Comparison of ENCODE assay signal across 13 mouse cellular contexts in genomic region chr16:36935814-36936213, GRCm38 (mm10). TPM values are rescaled to one million over a fixed set of nuclear protein-coding genes. Genes with fewer than 3 reads are reported as not detected.
A peak's percentile ranks its signal among the peaks of the same experiment; 100 is the strongest.
DNase-seq lines count a peak whose midpoint lies in the region; ATAC-seq and TF ChIP-seq lines count a peak whose summit lies in the region.
"Had no signal": no experiment of that assay in that cellular context is flagged by ENCODE, and none has a peak within 500 bp of the region (broad histone marks: within the 10 kb centered on the region; RNA-seq: fewer than 3 reads in every experiment).

No protein-coding gene starts in this region.

- no peaks in the 10 kb centered on the region for H3K4me1 ChIP-seq in intestine, postnatal 0 days (replicated peaks; ENCODE audit: control insufficient read depth, insufficient read depth, low read length)
- H3K4me1 ChIP-seq in intestine, embryonic 16.5 days (ENCODE audit: control insufficient read depth, insufficient read depth, low read length): no peaks in the 10 kb centered on the region
- H3K4me1 ChIP-seq in G1E (ENCODE audit: insufficient read depth, low read depth, low read length): peaks cover 11% of the 10 kb centered on the region
- peaks cover 92% of the 10 kb centered on the region for H3K4me1 ChIP-seq in megakaryocyte, embryonic 14.5 days
- no peaks in the 10 kb centered on the region for H3K4me1 ChIP-seq in midbrain, embryonic 10.5 days
- H3K4me1 ChIP-seq: neural tube, embryonic 13.5 days had no signal

- no peak overlapping the region for H3K27ac ChIP-seq in intestine, postnatal 0 days (ENCODE audit: low read depth, low read length)
- H3K27ac ChIP-seq in intestine, embryonic 16.5 days (ENCODE audit: low read length): no peak overlapping the region
- no peak overlapping the region for H3K27ac ChIP-seq in midbrain, embryonic 10.5 days (replicated peaks)
- H3K27ac ChIP-seq: limb, embryonic 15.5 days; neural tube, embryonic 13.5 days had no signal

- 84% methylated on average over 3 of the region's 3 CpGs for WGBS in intestine, postnatal 0 days
- 82% methylated on average over 3 of the region's 3 CpGs for WGBS in intestine, embryonic 16.5 days
- WGBS in midbrain, embryonic 10.5 days: 79% methylated on average over 3 of the region's 3 CpGs

- DNase-seq in G1E (ENCODE audit: low spot score): no peak
- DNase-seq in midbrain, embryonic 10.5 days (ENCODE audit: low spot score): no peak
- DNase-seq in kidney, postnatal 25 days: no peak
- DNase-seq: cerebellum, postnatal 25 days; kidney, postnatal 4 days; midbrain, embryonic 14.5 days; right cerebral cortex, adult 18-20 months had no signal

- TF ChIP-seq CTCF in intestine, postnatal 0 days (IDR thresholded peaks at IDR 0.05; ENCODE audit: low read depth): no peak
- TF ChIP-seq CTCF in G1E (IDR thresholded peaks at IDR 0.05; ENCODE audit: low read depth, low read length): no peak

- 0 out of 2 replicates have a peak overlapping the region, but pooled peaks have one; percentile 40 for H3K4me2 ChIP-seq in intestine, postnatal 0 days (replicated peaks; ENCODE audit: low read depth)
- no peak overlapping the region for H3K4me2 ChIP-seq in intestine, embryonic 16.5 days (ENCODE audit: low read depth, low read length)
- H3K4me2 ChIP-seq: limb, embryonic 15.5 days; neural tube, embryonic 13.5 days had no signal

- no peaks in the 10 kb centered on the region for H3K27me3 ChIP-seq in intestine, postnatal 0 days (replicated peaks; ENCODE audit: control insufficient read depth, insufficient read depth, low read length)
- H3K27me3 ChIP-seq in intestine, embryonic 16.5 days (replicated peaks; ENCODE audit: control insufficient read depth, insufficient read depth, low read length): no peaks in the 10 kb centered on the region
- no peaks in the 10 kb centered on the region for H3K27me3 ChIP-seq in G1E (ENCODE audit: insufficient read depth, low read length)
- H3K27me3 ChIP-seq in megakaryocyte, embryonic 14.5 days (replicated peaks): no peaks in the 10 kb centered on the region
- no peaks in the 10 kb centered on the region for H3K27me3 ChIP-seq in midbrain, embryonic 10.5 days (ENCODE audit: low read depth, poor library complexity, severe bottlenecking)
- H3K27me3 ChIP-seq: limb, embryonic 15.5 days; neural tube, embryonic 13.5 days had no signal

- H3K36me3 ChIP-seq in intestine, postnatal 0 days (ENCODE audit: control insufficient read depth, insufficient read depth): peaks cover 22% of the 10 kb centered on the region
- H3K36me3 ChIP-seq in intestine, embryonic 16.5 days (ENCODE audit: control insufficient read depth, insufficient read depth, low read length): peaks cover 9% of the 10 kb centered on the region; the same call in 1 of the 2 replicates
- H3K36me3 ChIP-seq in G1E (replicated peaks): peaks cover 39% of the 10 kb centered on the region
- H3K36me3 ChIP-seq in megakaryocyte, embryonic 14.5 days (replicated peaks; ENCODE audit: low read length): peaks cover 71% of the 10 kb centered on the region
- peaks cover 26% of the 10 kb centered on the region for H3K36me3 ChIP-seq in midbrain, embryonic 10.5 days

- ATAC-seq in intestine, postnatal 0 days: no peak
- no peak for ATAC-seq in intestine, embryonic 16.5 days
- no peak for ATAC-seq in G1E (ENCODE audit: extremely low read depth, insufficient number of reproducible peaks, low FRiP score, poor library complexity, severe bottlenecking)
- ATAC-seq in granulocyte monocyte progenitor cell, adult 5-6 weeks (replicated peaks; ENCODE audit: poor library complexity, severe bottlenecking): peak; percentile 68

- no peaks in the 10 kb centered on the region for H3K9me3 ChIP-seq in intestine, postnatal 0 days (ENCODE audit: control insufficient read depth)
- no peaks in the 10 kb centered on the region for H3K9me3 ChIP-seq in intestine, embryonic 16.5 days (ENCODE audit: control insufficient read depth, low read length)
- H3K9me3 ChIP-seq in G1E (replicated peaks): no peaks in the 10 kb centered on the region
- no peaks in the 10 kb centered on the region for H3K9me3 ChIP-seq in megakaryocyte, embryonic 14.5 days
- no peaks in the 10 kb centered on the region for H3K9me3 ChIP-seq in midbrain, embryonic 10.5 days (replicated peaks)
- H3K9me3 ChIP-seq: limb, embryonic 15.5 days; neural tube, embryonic 13.5 days had no signal

- H3K9ac ChIP-seq in intestine, postnatal 0 days (ENCODE audit: low read depth, low read length): no peak overlapping the region
- H3K9ac ChIP-seq in intestine, embryonic 16.5 days (ENCODE audit: low read depth, low read length): no peak overlapping the region
- H3K9ac ChIP-seq: limb, embryonic 15.5 days; neural tube, embryonic 13.5 days had no signal

- H3K4me3 ChIP-seq in intestine, postnatal 0 days (ENCODE audit: low read depth, low read length): no peak overlapping the region
- no peak overlapping the region for H3K4me3 ChIP-seq in intestine, embryonic 16.5 days (ENCODE audit: low read length)
- H3K4me3 ChIP-seq in G1E (ENCODE audit: low read depth, low read length): peak overlapping the region; percentile 15; the same call in 1 of the 2 replicates
- peak overlapping the region; percentile 92 for H3K4me3 ChIP-seq in megakaryocyte, embryonic 14.5 days (replicated peaks)
- no peak overlapping the region for H3K4me3 ChIP-seq in midbrain, embryonic 10.5 days
- H3K4me3 ChIP-seq: limb, embryonic 15.5 days; neural tube, embryonic 13.5 days had no signal

RNA-seq across cellular contexts. Expression of gene Hcls1, which starts 1.0 kb away (rescaled TPM):
- polyA plus RNA-seq in intestine, postnatal 0 days (2015; fragmentation: Nextera tagmentation; extraction: Ambion mirVana): 16.1 and 18.7 TPM in 2 replicates
- 18.2 and 20.6 TPM in 2 replicates for polyA plus RNA-seq in intestine, embryonic 16.5 days (2015; fragmentation: Nextera tagmentation; extraction: Ambion mirVana)
- total RNA-seq in G1E (2014; fragmentation: Nextera tagmentation) (6.6 and 11.9 TPM in 2 replicates), G1E (2017) (70.6 and 72.8 TPM in 2 replicates)
- 41.2 and 50.4 TPM in 2 replicates for polyA plus RNA-seq in G1E (2012)
- total RNA-seq in granulocyte monocyte progenitor cell, adult 5-6 weeks (2014; fragmentation: Nextera tagmentation): 61.8 and 73.6 TPM in 2 replicates
- 110 and 125 TPM in 2 replicates for total RNA-seq in granulocyte monocyte progenitor cell, adult 5-6 weeks (2017)
- polyA plus RNA-seq in megakaryocyte, embryonic 14.5 days (2012; ENCODE audit: insufficient read depth, low replicate concordance): 47.6 and 219 TPM in 2 replicates
- polyA plus RNA-seq in midbrain, embryonic 10.5 days (2016; fragmentation: Nextera tagmentation; extraction: Ambion mirVana): 2.5 and 2.7 TPM in 2 replicates

RNA-seq across cellular contexts. Expression of gene Fbxo40, which starts 54.5 kb away (rescaled TPM):
- 0.03 TPM in 1 of 2 replicates, not detected in the other for polyA plus RNA-seq in intestine, postnatal 0 days (2015; fragmentation: Nextera tagmentation; extraction: Ambion mirVana)
- not detected in 2 replicates for polyA plus RNA-seq in intestine, embryonic 16.5 days (2015; fragmentation: Nextera tagmentation; extraction: Ambion mirVana)
- total RNA-seq in G1E (2014; fragmentation: Nextera tagmentation): not detected in 2 replicates
- 0.11 and 0.76 TPM in 2 replicates for total RNA-seq in G1E (2017)
- polyA plus RNA-seq in G1E (2012): not detected in 2 replicates
- 0.19 and 0.28 TPM in 2 replicates for total RNA-seq in granulocyte monocyte progenitor cell, adult 5-6 weeks (2014; fragmentation: Nextera tagmentation)
- 0.31 and 0.47 TPM in 2 replicates for total RNA-seq in granulocyte monocyte progenitor cell, adult 5-6 weeks (2017)
- polyA plus RNA-seq in megakaryocyte, embryonic 14.5 days (2012; ENCODE audit: insufficient read depth, low replicate concordance): 0.09 TPM in 1 of 2 replicates, not detected in the other
- polyA plus RNA-seq in midbrain, embryonic 10.5 days (2016; fragmentation: Nextera tagmentation; extraction: Ambion mirVana): 0.02 TPM in 1 of 2 replicates, not detected in the other
- polyA plus RNA-seq: midbrain, embryonic 14.5 days had no signal

Comparison
In these comparisons a context has a peak if more than half of its experiments do, and no peak if none do; other contexts are left out.
1. H3K4me3 ChIP-seq: peak in G1E (single experiment) and megakaryocyte, embryonic 14.5 days (single experiment); none in intestine, postnatal 0 days (single experiment), intestine, embryonic 16.5 days (single experiment) and midbrain, embryonic 10.5 days (single experiment).